Mouse (Mus musculus) monocyte, adult 5-6 weeks (primary cell): Measurements from ENCODE around the gene Clic1. TPM values are rescaled to one million over a fixed set of nuclear protein-coding genes. Genes with fewer than 3 reads are reported as not detected.
A peak's percentile ranks its signal among the peaks of the same experiment; 100 is the strongest.
"Not testable (repeated sequence)": the region's sequence is repeated elsewhere in the genome, so short reads cannot be mapped to it uniquely, and the experiment has no call there.

Experiments
- ATAC-seq: fragments of 153-309, 156-312 bp; replicated peaks from 2 replicates; pipeline ENCODE4 v1.8.0; 2017; ENCODE audit warnings: mild to moderate bottlenecking; ENCODE audit not compliant: low TSS enrichment, insufficient number of reproducible peaks, severe bottlenecking, poor library complexity, low FRiP score
- total RNA-seq: library from RNA; stranded (forward); fragments of 200-1000, 200-491, 200-594 nt; gene quantifications from 3 replicates; pipeline ENCODE4 v1.2.3, GENCODE M21; 2017

Clic1 gene
- total RNA-seq, 1 experiment from 2014 or later: 514 TPM

- ATAC-seq: no peak
Measured at GRCm38 (mm10) chr17:35018171-35018570, 31.6 kb upstream of the Clic1 start.

GRCm38 (mm10) chr17:35019894-35020293, 29.9 kb upstream of the Clic1 start:
- ATAC-seq: no peak

GRCm38 (mm10) chr17:35020551-35020950, 29.2 kb upstream of the Clic1 start:
- no peak for ATAC-seq

GRCm38 (mm10) chr17:35021163-35021808, 28.5 kb upstream of the Clic1 start:
- peak; percentile 67 for ATAC-seq

- ATAC-seq: no peak
Measured at GRCm38 (mm10) chr17:35021842-35022477, 27.8 kb upstream of the Clic1 start.

GRCm38 (mm10) chr17:35022541-35023060, 27.2 kb upstream of the Clic1 start:
- no peak for ATAC-seq

GRCm38 (mm10) chr17:35023221-35023620, 26.5 kb upstream of the Clic1 start:
- ATAC-seq: no peak

- peak; percentile 52 for ATAC-seq
Measured at GRCm38 (mm10) chr17:35023756-35024155, 26.0 kb upstream of the Clic1 start.

GRCm38 (mm10) chr17:35024261-35024660, 25.5 kb upstream of the Clic1 start:
- no peak for ATAC-seq

GRCm38 (mm10) chr17:35024691-35025488, 24.9 kb upstream of the Clic1 start:
- ATAC-seq: no peak

- ATAC-seq: no peak
Measured at GRCm38 (mm10) chr17:35026206-35026605, 23.6 kb upstream of the Clic1 start.

GRCm38 (mm10) chr17:35027277-35028068, 22.3 kb upstream of the Clic1 start, which contains the start of gene Sapcd1:
Gene Sapcd1 (minus strand): TSS chr17:35028016.
- ATAC-seq: no peak

- ATAC-seq: no peak
Measured at GRCm38 (mm10) chr17:35028315-35028714, 21.5 kb upstream of the Clic1 start.

- peak; percentile 76 for ATAC-seq
Measured at GRCm38 (mm10) chr17:35029691-35030532, 19.9 kb upstream of the Clic1 start.

- ATAC-seq: no peak
Measured at GRCm38 (mm10) chr17:35031272-35031671, 18.5 kb upstream of the Clic1 start.

GRCm38 (mm10) chr17:35031880-35032279, 17.9 kb upstream of the Clic1 start:
- ATAC-seq: no peak

- ATAC-seq: no peak
Measured at GRCm38 (mm10) chr17:35032323-35032870, 17.4 kb upstream of the Clic1 start.

GRCm38 (mm10) chr17:35033703-35034102, 16.1 kb upstream of the Clic1 start:
- ATAC-seq: not testable (repeated sequence)
